Mouse (Mus musculus): ENCODE measurements around the gene Tcp10b. TPM values are rescaled to one million over a fixed set of nuclear protein-coding genes. Genes with fewer than 3 reads are reported as not detected.
"Not testable (repeated sequence)": the region's sequence is repeated elsewhere in the genome, so short reads cannot be mapped to it uniquely, and the experiment has no call there.

Gene Tcp10b
- total RNA-seq, 1 experiment from 2014 or later, result not detected

- not testable (repeated sequence) for ATAC-seq (ENCODE audit: extremely low read depth, insufficient number of reproducible peaks, low FRiP score, poor library complexity, severe bottlenecking)
Measured at GRCm38 (mm10) chr17:13131710-13132109, 70.8 kb downstream of the Tcp10b start, which contains the start of gene Unc93a. Gene Unc93a, minus strand, starts transcription at chr17:13131810.

Other genes starting within 250 kb of the Tcp10b start
- gene Mas1, start 193.0 kb upstream of the Tcp10b start, total RNA-seq (2017), result not detected in 2 replicates
- gene Mrgprh, start 185.1 kb upstream of the Tcp10b start, total RNA-seq (2017), result not detected in 2 replicates
- 1.8 and 2.9 TPM in 2 replicates for gene Pnldc1, start 150.9 kb upstream of the Tcp10b start, total RNA-seq (2017)
- 214 and 302 TPM in 2 replicates for gene Tcp1, start 145.4 kb upstream of the Tcp10b start, total RNA-seq (2017)
- gene Mrpl18, start 144.8 kb upstream of the Tcp10b start, total RNA-seq (2017), result 44.6 and 45.9 TPM in 2 replicates
- 0.35 and 0.86 TPM in 2 replicates for gene Acat3, start 120.5 kb upstream of the Tcp10b start, total RNA-seq (2017)
- 7.1 and 10.4 TPM in 2 replicates for gene Acat2, start 100.4 kb upstream of the Tcp10b start, total RNA-seq (2017)
- 173 and 194 TPM in 2 replicates for gene Wtap, start 66.9 kb upstream of the Tcp10b start, total RNA-seq (2017)
- gene Sod2, start 54.3 kb upstream of the Tcp10b start, total RNA-seq (2017), result 27.9 and 28.4 TPM in 2 replicates
- not detected in 2 replicates for gene Gpr31b, start 8.8 kb upstream of the Tcp10b start, total RNA-seq (2017)
- 0.61 and 1.2 TPM in 2 replicates for gene Unc93a, start 70.7 kb downstream of the Tcp10b start, total RNA-seq (2017)
- not detected in 2 replicates for gene Smok2a, start 160.1 kb downstream of the Tcp10b start, total RNA-seq (2017)
- gene Smok2b, start 169.2 kb downstream of the Tcp10b start, total RNA-seq (2017), result not detected in 2 replicates